Mouse (Mus musculus) granulocyte monocyte progenitor cell, adult 5-6 weeks (primary cell): Measurements from ENCODE around the gene Zfhx2. TPM values are rescaled to one million over a fixed set of nuclear protein-coding genes. Genes with fewer than 3 reads are reported as not detected.
A peak's percentile ranks its signal among the peaks of the same experiment; 100 is the strongest.

Source experiments
- ATAC-seq: replicated peaks from 2 replicates; pipeline ENCODE4 v1.8.0; 2016; ENCODE audit warnings: mild to moderate bottlenecking, moderate TSS enrichment, inconsistent platforms; ENCODE audit not compliant: poor library complexity, severe bottlenecking
- total RNA-seq, 2 experiments: library from RNA; stranded (forward) in 1 of 2; stranded (reverse) in 1 of 2; fragments of 200-712, 200-1000 nt in 1 of 2; fragments of >200 nt in 1 of 2; fragmentation: Nextera tagmentation in 1 of 2; gene quantifications; 2 replicates each; pipeline ENCODE4 v1.2.3; 2014 to 2017

Gene Zfhx2
- total RNA-seq (2014; fragmentation: Nextera tagmentation) (3.0 and 5.2 TPM in 2 replicates), total RNA-seq (2017) (0.26 and 0.82 TPM in 2 replicates)

GRCm38 (mm10) chr14:55092011-55092577 lies at the start of gene Zfhx2:
Zfhx2 (minus strand) TSS chr14:55092324.
- ATAC-seq, result peak; percentile 91

- ATAC-seq, result peak; percentile 89
Observed at GRCm38 (mm10) chr14:55139313-55139712, 47.2 kb upstream of the Zfhx2 start.

GRCm38 (mm10) chr14:55135676-55136075 lies 43.6 kb upstream of the Zfhx2 start:
- no peak for ATAC-seq

GRCm38 (mm10) chr14:55126521-55126920 lies 34.4 kb upstream of the Zfhx2 start:
- no peak for ATAC-seq

- ATAC-seq, result no peak
Observed at GRCm38 (mm10) chr14:55125711-55126110, 33.6 kb upstream of the Zfhx2 start.

DNA sequence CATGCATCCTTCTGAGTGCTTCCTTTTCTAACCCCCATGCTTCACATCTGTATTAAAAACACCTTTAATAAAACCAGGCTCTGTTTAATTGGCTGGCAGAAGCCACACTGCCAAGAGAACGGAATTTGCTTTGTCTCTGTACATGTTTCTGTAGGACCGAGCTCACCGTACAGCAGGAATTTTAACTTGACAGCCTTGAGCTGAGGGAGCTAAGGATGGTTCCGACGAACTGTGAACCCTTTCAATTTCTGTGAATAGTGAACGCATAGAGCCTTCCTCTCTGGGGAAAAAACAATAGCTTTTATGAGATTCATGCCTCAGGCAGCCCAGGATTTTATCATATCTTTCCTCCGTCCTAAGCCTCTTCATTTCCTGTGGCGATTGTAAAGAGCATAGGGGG lies 30.2 kb upstream of the Zfhx2 start:
- no peak for ATAC-seq

DNA sequence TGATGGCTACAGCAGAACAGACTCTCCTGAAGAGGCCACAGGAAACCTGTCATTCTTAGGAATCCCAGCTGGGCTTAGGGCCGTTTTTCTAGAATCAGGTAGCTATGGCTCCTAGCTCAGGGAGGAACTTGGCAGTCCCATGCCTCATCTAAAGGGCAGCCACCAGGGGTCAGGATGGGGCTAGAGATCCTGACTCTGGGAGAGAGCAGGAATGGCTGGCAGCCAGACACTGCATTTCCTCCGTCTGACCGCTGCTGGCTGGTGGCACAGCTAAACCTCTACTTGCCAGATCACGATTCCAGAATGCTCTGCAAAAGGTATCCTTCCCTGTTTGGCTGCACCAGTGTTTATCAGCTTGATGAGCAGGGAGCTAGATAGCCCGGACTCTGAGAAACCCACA lies 29.8 kb upstream of the Zfhx2 start:
- ATAC-seq, result peak; percentile 92

DNA sequence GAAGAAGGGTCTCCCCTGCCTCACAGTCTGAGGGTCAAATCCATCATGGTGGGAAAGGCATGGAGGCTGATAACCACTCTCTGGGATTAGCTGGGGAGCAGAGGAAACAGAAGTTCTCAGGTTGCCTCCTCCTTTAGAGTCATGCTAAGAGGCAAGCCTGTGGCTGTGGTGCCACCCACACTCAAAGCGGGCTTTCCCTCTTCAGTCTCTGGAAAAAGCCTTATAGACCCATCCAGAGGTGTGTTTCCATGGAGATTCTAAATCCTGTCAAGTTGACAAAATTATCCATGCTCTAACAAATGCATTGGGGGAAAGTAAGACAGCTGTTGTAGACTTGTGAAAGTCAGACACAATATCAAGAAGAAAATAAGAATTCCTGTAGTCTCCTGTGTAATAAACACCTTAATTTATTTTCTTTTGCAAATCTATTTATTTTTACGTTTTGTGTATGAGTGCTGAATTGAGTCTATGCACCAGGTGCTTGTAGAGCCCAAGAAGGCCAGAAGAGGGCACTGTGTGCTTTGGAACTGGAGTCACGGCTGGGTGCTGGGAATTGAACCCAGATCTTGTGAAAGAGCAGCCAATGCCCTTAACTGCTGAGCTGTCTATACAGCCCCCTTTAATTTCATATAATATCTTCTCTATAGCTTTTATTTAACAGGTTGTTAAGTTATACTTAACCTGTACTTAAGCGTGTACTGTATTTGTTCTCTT lies 27.5 kb upstream of the Zfhx2 start:
- peak; percentile 41; the same call in 1 of the 2 replicates for ATAC-seq

DNA sequence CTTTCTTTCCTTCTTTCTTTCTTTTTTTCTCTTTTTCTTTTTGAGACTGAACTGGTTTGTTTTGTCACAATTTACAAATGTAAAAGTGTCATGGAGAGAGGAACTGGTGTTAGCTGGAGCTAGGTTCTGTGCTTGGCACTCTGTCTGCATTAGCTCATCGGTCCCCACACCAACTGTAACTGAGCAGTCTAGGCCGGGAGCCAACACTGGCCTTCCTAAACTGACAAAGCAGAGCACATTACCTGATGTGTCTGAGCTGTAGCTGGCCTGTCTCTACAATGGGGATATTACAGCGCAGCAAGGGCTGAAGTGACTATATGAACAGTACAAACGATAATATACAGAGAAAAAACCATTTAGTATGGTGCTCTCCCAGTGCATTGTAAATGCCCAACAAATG lies 26.7 kb upstream of the Zfhx2 start:
- no peak for ATAC-seq

GRCm38 (mm10) chr14:55116425-55117200 lies 24.5 kb upstream of the Zfhx2 start, which contains the start of gene Jph4:
Jph4 (minus strand) TSS chr14:55116935.
- ATAC-seq, result no peak

DNA sequence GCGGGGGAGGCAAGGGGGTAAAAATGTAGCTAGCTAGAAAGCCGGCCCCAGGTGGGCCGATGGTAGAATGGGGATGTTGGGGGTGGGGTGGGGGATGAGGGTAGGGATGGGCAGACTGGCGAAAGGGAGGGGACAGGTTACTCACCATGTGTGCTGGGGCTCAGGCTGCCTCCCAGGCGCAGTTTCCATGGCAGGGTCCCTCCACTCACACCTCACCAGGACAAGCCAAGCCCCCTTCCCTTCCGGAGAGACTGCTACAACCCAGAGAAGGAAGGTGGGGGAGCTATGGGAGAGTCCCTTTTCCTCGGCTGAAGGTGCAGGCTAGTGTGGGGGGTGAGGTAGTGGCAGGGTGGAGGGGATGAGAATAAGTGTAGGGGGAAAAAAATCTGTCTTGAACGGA lies 23.7 kb upstream of the Zfhx2 start:
- no peak for ATAC-seq

GRCm38 (mm10) chr14:55114759-55115701 lies 22.9 kb upstream of the Zfhx2 start:
- peak; percentile 54 for ATAC-seq

- peak; percentile 38 for ATAC-seq
Observed at GRCm38 (mm10) chr14:55113975-55114645, 22.0 kb upstream of the Zfhx2 start.

DNA sequence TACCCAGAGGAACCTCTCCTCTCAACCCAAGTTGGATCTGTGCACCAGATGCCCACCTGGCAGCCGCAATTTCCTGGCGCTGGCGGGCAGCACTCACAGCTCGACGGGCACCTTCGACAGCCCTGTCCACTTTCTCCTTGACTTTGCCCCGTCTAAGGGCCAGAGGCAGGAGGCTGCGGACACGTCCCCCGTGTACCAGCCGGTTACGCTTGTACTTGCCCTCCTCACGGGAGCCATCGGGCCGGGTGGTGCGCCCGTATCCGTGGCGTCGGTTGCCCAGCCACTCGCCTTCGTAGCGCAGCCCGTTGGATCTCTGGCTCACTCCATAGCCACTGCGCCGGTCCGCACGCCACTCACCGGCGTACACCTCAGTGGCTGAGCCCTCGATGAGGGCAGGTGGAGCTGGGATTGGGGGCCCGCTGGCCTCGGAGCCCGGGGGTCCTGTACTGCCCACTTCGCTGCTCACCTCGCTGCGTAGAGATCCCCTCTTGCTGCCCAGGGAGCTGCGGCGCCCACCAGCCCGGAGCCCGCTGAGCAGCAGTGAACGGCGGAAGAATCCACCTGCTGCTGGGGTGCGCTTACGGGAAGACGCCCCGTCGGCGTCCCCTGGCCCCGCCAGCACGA lies 21.3 kb upstream of the Zfhx2 start:
- no peak for ATAC-seq

DNA sequence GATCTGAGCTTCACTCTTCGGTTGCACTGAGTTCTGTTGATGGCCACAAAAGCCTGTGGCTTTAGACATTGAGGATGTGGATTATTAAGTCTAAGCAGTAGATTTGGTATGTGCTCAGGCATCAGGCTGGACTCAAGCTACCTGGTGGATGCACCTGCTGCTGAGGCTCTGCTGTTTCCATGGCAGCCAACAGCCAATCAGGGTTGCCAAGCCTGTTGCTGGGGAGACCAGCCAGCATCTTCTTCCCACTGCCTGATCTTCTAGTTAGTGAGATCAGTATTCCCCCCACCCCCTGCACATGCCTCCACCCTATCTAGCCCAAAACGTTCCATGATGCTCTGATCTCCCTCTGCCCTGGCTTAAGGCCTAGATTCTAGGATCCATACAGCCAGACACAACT lies 19.6 kb upstream of the Zfhx2 start:
- no peak for ATAC-seq

- ATAC-seq, result no peak
Observed at GRCm38 (mm10) chr14:55110076-55110475, 18.0 kb upstream of the Zfhx2 start.

DNA sequence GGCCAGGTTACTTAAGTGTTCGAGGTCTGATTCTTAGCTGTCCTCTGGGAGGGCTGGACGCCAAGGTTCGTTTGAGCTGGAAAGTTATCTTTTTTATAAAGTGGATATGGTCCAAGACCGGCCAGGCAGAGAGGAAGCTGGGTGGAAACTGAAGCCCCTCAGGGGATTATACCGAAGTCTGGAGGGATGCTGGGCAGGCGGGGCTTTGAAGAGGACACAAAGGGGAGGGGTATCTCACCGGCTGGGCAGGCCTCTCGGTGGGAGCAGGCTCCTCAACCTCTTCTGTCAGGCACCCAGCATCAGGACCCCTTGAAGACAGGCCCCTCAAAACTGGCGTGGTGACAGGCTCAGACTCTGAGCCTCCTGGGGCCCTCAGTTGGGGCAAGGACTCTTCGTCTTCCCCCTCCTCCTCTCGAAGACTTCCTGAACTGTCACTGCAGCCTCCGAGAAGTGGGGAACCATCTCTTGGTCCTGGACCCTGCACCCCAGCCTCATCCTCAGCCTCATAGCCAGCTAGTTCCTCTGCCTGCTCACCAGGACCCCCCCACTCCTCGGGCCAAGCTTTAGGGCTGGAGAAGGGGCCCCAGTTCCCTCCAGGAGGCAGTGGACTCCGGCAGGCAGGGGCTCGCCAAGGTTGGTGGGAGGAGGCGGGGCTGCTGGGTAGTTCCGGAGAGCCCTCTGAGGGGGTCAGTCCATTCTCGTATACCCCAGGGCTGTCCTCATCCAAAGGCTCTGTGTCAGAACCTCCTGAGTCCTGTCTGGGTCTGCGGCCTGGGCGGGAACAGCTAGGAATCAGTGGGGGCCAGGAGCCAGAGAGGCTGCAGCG lies 17.1 kb upstream of the Zfhx2 start:
- ATAC-seq, result no peak

- no peak for ATAC-seq
Observed at GRCm38 (mm10) chr14:55108202-55108870, 16.2 kb upstream of the Zfhx2 start.
